Mouse (Mus musculus): ENCODE results near the gene Rps15a.
A peak's percentile ranks its signal among the peaks of the same experiment; 100 is the strongest.

Rps15a gene

GRCm38 (mm10) chr7:118115877-118116568 lies at the start of gene Rps15a:
Gene Rps15a, minus strand, starts transcription at chr7:118116188.
- DNase-seq (ENCODE audit: low spot score): peak; percentile 84

GRCm38 (mm10) chr7:118163006-118163405 lies 47.0 kb upstream of the Rps15a start:
- DNase-seq (ENCODE audit: low spot score): no peak

- DNase-seq (ENCODE audit: low spot score): no peak
Observed at GRCm38 (mm10) chr7:118160121-118160520, 44.1 kb upstream of the Rps15a start.

GRCm38 (mm10) chr7:118156461-118156860 lies 40.5 kb upstream of the Rps15a start:
- no peak for DNase-seq (ENCODE audit: low spot score)

- no peak for DNase-seq (ENCODE audit: low spot score)
Observed at GRCm38 (mm10) chr7:118154150-118154549, 38.2 kb upstream of the Rps15a start.

GRCm38 (mm10) chr7:118143602-118144001 lies 27.6 kb upstream of the Rps15a start:
- no peak for DNase-seq (ENCODE audit: low spot score)

- no peak for DNase-seq (ENCODE audit: low spot score)
Observed at GRCm38 (mm10) chr7:118143123-118143522, 27.1 kb upstream of the Rps15a start.

GRCm38 (mm10) chr7:118141271-118141670 lies 25.3 kb upstream of the Rps15a start:
- no peak for DNase-seq (ENCODE audit: low spot score)

- no peak for DNase-seq (ENCODE audit: low spot score)
Observed at GRCm38 (mm10) chr7:118135128-118135527, 19.1 kb upstream of the Rps15a start.

GRCm38 (mm10) chr7:118129430-118130041 lies 13.5 kb upstream of the Rps15a start, which contains the start of gene Arl6ip1:
Gene Arl6ip1, minus strand, starts transcription at chr7:118129662.
- DNase-seq (ENCODE audit: low spot score): peak; percentile 95

- DNase-seq (ENCODE audit: low spot score): no peak
Observed at GRCm38 (mm10) chr7:118128925-118129429, 13.0 kb upstream of the Rps15a start.

GRCm38 (mm10) chr7:118126219-118126875 lies 10.4 kb upstream of the Rps15a start:
- DNase-seq (ENCODE audit: low spot score): no peak

- DNase-seq (ENCODE audit: low spot score): no peak
Observed at GRCm38 (mm10) chr7:118125736-118126135, 9.7 kb upstream of the Rps15a start.

- DNase-seq (ENCODE audit: low spot score): no peak
Observed at GRCm38 (mm10) chr7:118123512-118124411, 7.8 kb upstream of the Rps15a start.

GRCm38 (mm10) chr7:118122235-118122634 lies 6.2 kb upstream of the Rps15a start:
- DNase-seq (ENCODE audit: low spot score): no peak

GRCm38 (mm10) chr7:118120654-118121053 lies 4.7 kb upstream of the Rps15a start:
- DNase-seq (ENCODE audit: low spot score): no peak

- DNase-seq (ENCODE audit: low spot score): no peak
Observed at GRCm38 (mm10) chr7:118119946-118120345, 4.0 kb upstream of the Rps15a start.

- DNase-seq (ENCODE audit: low spot score): no peak
Observed at GRCm38 (mm10) chr7:118119142-118119541, 3.2 kb upstream of the Rps15a start.

- DNase-seq (ENCODE audit: low spot score): no peak
Observed at GRCm38 (mm10) chr7:118118426-118118825, 2.4 kb upstream of the Rps15a start.

- no peak for DNase-seq (ENCODE audit: low spot score)
Observed at GRCm38 (mm10) chr7:118117539-118118210, 1.7 kb upstream of the Rps15a start.
